Mouse (Mus musculus): ENCODE results near the gene Sema6b. TPM values are rescaled to one million over a fixed set of nuclear protein-coding genes. Genes with fewer than 3 reads are reported as not detected.
"Not testable (repeated sequence)": the region's sequence is repeated elsewhere in the genome, so short reads cannot be mapped to it uniquely, and the experiment has no call there.

Sema6b gene
- polyA plus RNA-seq, 1 experiment from 2014 or later, result 16.2 TPM

GRCm38 (mm10) chr17:56102158-56102557 is 38.0 kb downstream of the Sema6b start:
- no peaks in the 10 kb centered on the region for H3K4me1 ChIP-seq
- no peak overlapping the region for H3K4me3 ChIP-seq (replicated peaks)
- peaks cover 67% of the 10 kb centered on the region for H3K36me3 ChIP-seq
- H3K27me3 ChIP-seq (replicated peaks), result no peaks in the 10 kb centered on the region
- WGBS, result 93% methylated on average over 5 of the region's 5 CpGs
- H3K4me2 ChIP-seq, result no peak overlapping the region
- no peaks in the 10 kb centered on the region for H3K9me3 ChIP-seq (replicated peaks)
- H3K9ac ChIP-seq (replicated peaks), result no peak overlapping the region
- no peak overlapping the region for H3K27ac ChIP-seq (replicated peaks)
- ATAC-seq (ENCODE audit: low FRiP score), result no peak

- no peak for ATAC-seq (ENCODE audit: low FRiP score)
- no peaks in the 10 kb centered on the region for H3K9me3 ChIP-seq (replicated peaks)
- no peak overlapping the region for H3K27ac ChIP-seq (replicated peaks)
- no peaks in the 10 kb centered on the region for H3K27me3 ChIP-seq (replicated peaks)
- no peak overlapping the region for H3K4me2 ChIP-seq
- H3K4me1 ChIP-seq, result no peaks in the 10 kb centered on the region
- H3K36me3 ChIP-seq, result peaks cover 81% of the 10 kb centered on the region
- no peak overlapping the region for H3K9ac ChIP-seq (replicated peaks)
- H3K4me3 ChIP-seq (replicated peaks), result no peak overlapping the region
- WGBS, result 90% methylated on average over 3 of the region's 3 CpGs
Measured at GRCm38 (mm10) chr17:56100811-56101210, 39.3 kb downstream of the Sema6b start.

GRCm38 (mm10) chr17:56098711-56099572 is 41.2 kb downstream of the Sema6b start:
- no peak overlapping the region for H3K4me2 ChIP-seq
- ATAC-seq (ENCODE audit: low FRiP score), result no peak
- H3K27ac ChIP-seq (replicated peaks), result no peak overlapping the region
- H3K27me3 ChIP-seq (replicated peaks), result no peaks in the 10 kb centered on the region
- no peaks in the 10 kb centered on the region for H3K9me3 ChIP-seq (replicated peaks)
- 93% methylated on average over 15 of the region's 15 CpGs for WGBS
- H3K4me1 ChIP-seq, result no peaks in the 10 kb centered on the region
- H3K9ac ChIP-seq (replicated peaks), result no peak overlapping the region
- H3K4me3 ChIP-seq (replicated peaks), result no peak overlapping the region
- H3K36me3 ChIP-seq, result peaks cover 92% of the 10 kb centered on the region

- H3K4me1 ChIP-seq, result no peaks in the 10 kb centered on the region
- H3K27ac ChIP-seq (replicated peaks), result no peak overlapping the region
- no peak for ATAC-seq (ENCODE audit: low FRiP score)
- WGBS, result 87% methylated on average over 8 of the region's 8 CpGs
- H3K27me3 ChIP-seq (replicated peaks), result no peaks in the 10 kb centered on the region
- peaks cover 90% of the 10 kb centered on the region for H3K36me3 ChIP-seq
- H3K9ac ChIP-seq (replicated peaks), result no peak overlapping the region
- H3K9me3 ChIP-seq (replicated peaks), result no peaks in the 10 kb centered on the region
- no peak overlapping the region for H3K4me3 ChIP-seq (replicated peaks)
- H3K4me2 ChIP-seq, result no peak overlapping the region
Measured at GRCm38 (mm10) chr17:56098180-56098579, 42.0 kb downstream of the Sema6b start.

GRCm38 (mm10) chr17:56096883-56097282 is 43.3 kb downstream of the Sema6b start:
- no peak overlapping the region for H3K9ac ChIP-seq (replicated peaks)
- H3K9me3 ChIP-seq (replicated peaks), result no peaks in the 10 kb centered on the region
- H3K27ac ChIP-seq (replicated peaks), result no peak overlapping the region
- peaks cover 81% of the 10 kb centered on the region for H3K36me3 ChIP-seq
- no peak overlapping the region for H3K4me3 ChIP-seq (replicated peaks)
- H3K27me3 ChIP-seq (replicated peaks), result no peaks in the 10 kb centered on the region
- ATAC-seq (ENCODE audit: low FRiP score), result no peak
- no peak overlapping the region for H3K4me2 ChIP-seq
- WGBS, result 91% methylated on average over 12 of the region's 12 CpGs
- no peaks in the 10 kb centered on the region for H3K4me1 ChIP-seq

GRCm38 (mm10) chr17:56092794-56093193 is 47.3 kb downstream of the Sema6b start:
- Histone ChIP-seq H3K4me2 (no peak overlapping the region), H3K27me3 (replicated peaks) (no peaks in the 10 kb centered on the region), H3K9ac (replicated peaks) (no peak overlapping the region), H3K36me3 (peaks cover 54% of the 10 kb centered on the region), H3K4me3 (replicated peaks) (no peak overlapping the region), H3K9me3 (replicated peaks) (no peaks in the 10 kb centered on the region), H3K27ac (replicated peaks) (no peak overlapping the region), H3K4me1 (no peaks in the 10 kb centered on the region)
- ATAC-seq (ENCODE audit: low FRiP score), result no peak
- WGBS, result 96% methylated on average over 1 of the region's 1 CpGs

- H3K27ac ChIP-seq (replicated peaks), result no peak overlapping the region
- no peaks in the 10 kb centered on the region for H3K27me3 ChIP-seq (replicated peaks)
- H3K36me3 ChIP-seq, result peaks cover 52% of the 10 kb centered on the region
- no peak overlapping the region for H3K4me3 ChIP-seq (replicated peaks)
- H3K4me1 ChIP-seq, result no peaks in the 10 kb centered on the region
- H3K4me2 ChIP-seq, result no peak overlapping the region
- no peaks in the 10 kb centered on the region for H3K9me3 ChIP-seq (replicated peaks)
- H3K9ac ChIP-seq (replicated peaks), result no peak overlapping the region
- ATAC-seq (ENCODE audit: low FRiP score), result no peak
- 100% methylated on average over 1 of the region's 1 CpGs for WGBS
Measured at GRCm38 (mm10) chr17:56092312-56092711, 47.8 kb downstream of the Sema6b start.

GRCm38 (mm10) chr17:56080781-56081585 is 59.2 kb downstream of the Sema6b start:
- WGBS, result 9% methylated on average over 8 of the region's 8 CpGs
- no peaks in the 10 kb centered on the region for H3K27me3 ChIP-seq (replicated peaks)
- peak overlapping the region; percentile 54; the same call in 1 of the 2 replicates for H3K27ac ChIP-seq (replicated peaks)
- H3K9ac ChIP-seq (replicated peaks), result peak overlapping the region; percentile 85
- H3K4me2 ChIP-seq, result peak overlapping the region; percentile 88
- peaks cover 34% of the 10 kb centered on the region for H3K4me1 ChIP-seq
- H3K9me3 ChIP-seq (replicated peaks), result no peaks in the 10 kb centered on the region
- ATAC-seq (ENCODE audit: low FRiP score), result peak; percentile 28
- peak overlapping the region; percentile 86 for H3K4me3 ChIP-seq (replicated peaks)
- peaks cover 23% of the 10 kb centered on the region for H3K36me3 ChIP-seq

GRCm38 (mm10) chr17:56079921-56080320 is 60.2 kb downstream of the Sema6b start:
- no peaks in the 10 kb centered on the region for H3K27me3 ChIP-seq (replicated peaks)
- ATAC-seq (ENCODE audit: low FRiP score), result no peak
- no peaks in the 10 kb centered on the region for H3K9me3 ChIP-seq (replicated peaks)
- peak overlapping the region; percentile 86 for H3K4me3 ChIP-seq (replicated peaks)
- whole genome bisulfite sequencing, result under 1% methylated on average over 10 of the region's 11 CpGs
- peak overlapping the region; percentile 88 for H3K4me2 ChIP-seq
- peaks cover 43% of the 10 kb centered on the region for H3K4me1 ChIP-seq
- H3K36me3 ChIP-seq, result peaks cover 19% of the 10 kb centered on the region
- peak overlapping the region; percentile 85 for H3K9ac ChIP-seq (replicated peaks)
- peak overlapping the region; percentile 77 for H3K27ac ChIP-seq (replicated peaks)

GRCm38 (mm10) chr17:56078880-56079795 is 61.0 kb downstream of the Sema6b start, which contains the start of gene Hdgfl2:
Gene Hdgfl2, plus strand, starts transcription at chr17:56079634.
- Histone ChIP-seq H3K36me3 (peaks cover 14% of the 10 kb centered on the region), H3K4me1 (peaks cover 46% of the 10 kb centered on the region), H3K27me3 (replicated peaks) (no peaks in the 10 kb centered on the region), H3K9ac (replicated peaks) (peak within 1 kb of the TSS; percentile 85), H3K4me2 (peak within 1 kb of the TSS; percentile 88), H3K27ac (replicated peaks) (peak within 1 kb of the TSS; percentile 78), H3K4me3 (replicated peaks) (peak within 1 kb of the TSS; percentile 86), H3K9me3 (replicated peaks) (no peaks in the 10 kb centered on the region)
- WGBS, result under 1% methylated on average over 61 of the region's 61 CpGs
- ATAC-seq (ENCODE audit: low FRiP score), result peak; percentile 93

- Histone ChIP-seq H3K36me3 (peaks cover 11% of the 10 kb centered on the region), H3K4me2 (peak overlapping the region; percentile 88), H3K27ac (replicated peaks) (0 out of 2 replicates have a peak overlapping the region, but pooled peaks have one; percentile 37), H3K4me3 (replicated peaks) (peak overlapping the region; percentile 86), H3K4me1 (peaks cover 53% of the 10 kb centered on the region)
- ATAC-seq (ENCODE audit: low FRiP score); H3K27me3 ChIP-seq (replicated peaks); H3K9ac ChIP-seq (replicated peaks); H3K9me3 ChIP-seq (replicated peaks): not testable (repeated sequence)
- 67% methylated on average over 9 of the region's 9 CpGs for WGBS
Measured at GRCm38 (mm10) chr17:56078361-56078760, 61.8 kb downstream of the Sema6b start.

Measured in neural tube, embryonic 15.5 days (tissue).